Mouse (Mus musculus) spleen, adult 2 months (tissue): ENCODE results near the gene Taf3. TPM values are rescaled to one million over a fixed set of nuclear protein-coding genes. Genes with fewer than 3 reads are reported as not detected.

ENCODE experiments used
- DNase-seq, 2 experiments: peaks; one replicate each; pipeline versions ENCODE4 v3.0.0 to v3.0.0-alpha.2; 2012 to 2021; ENCODE audit warnings: low spot score in 2 of 2, low read depth in 1 of 2
- H3K27ac ChIP-seq: fragments of 200-500 bp; 2 replicates; pipeline ENCODE4 v1.5.1; 2012; ENCODE audit warnings: low read length, inconsistent platforms; ENCODE audit not compliant: insufficient read depth
- H3K27me3 ChIP-seq: fragments of 200-500 bp; 2 replicates; pipeline ENCODE4 v1.6.1; 2012; ENCODE audit warnings: mild to moderate bottlenecking, moderate library complexity, low read length, inconsistent platforms; ENCODE audit not compliant: control insufficient read depth, insufficient read depth
- H3K36me3 ChIP-seq: fragments of 200-500 bp; 2 replicates; pipeline ENCODE4 v1.6.1; 2012; ENCODE audit warnings: mild to moderate bottlenecking, low read length, inconsistent platforms; ENCODE audit not compliant: control insufficient read depth, insufficient read depth
- H3K4me1 ChIP-seq: fragments of 200-500 bp; 2 replicates; pipeline ENCODE4 v1.6.1; 2011; ENCODE audit warnings: inconsistent platforms; ENCODE audit not compliant: control insufficient read depth, insufficient read depth, insufficient read length
- H3K4me3 ChIP-seq: fragments of 200-500 bp; 2 replicates; pipeline ENCODE4 v1.5.1; 2011; ENCODE audit warnings: mild to moderate bottlenecking, inconsistent platforms; ENCODE audit not compliant: insufficient read depth, insufficient read length; ENCODE audit errors: extremely low read depth
- CTCF ChIP-seq: fragments of 200-500 bp; IDR thresholded peaks from 2 replicates; pipeline ENCODE4 v1.5.1; 2011; ENCODE audit warnings: mild to moderate bottlenecking, inconsistent platforms; ENCODE audit not compliant: insufficient read depth, insufficient read length, insufficient replicate concordance; ENCODE audit errors: extremely low read depth
- POLR2A ChIP-seq: fragments of 200-500 bp; IDR thresholded peaks from 2 replicates; pipeline ENCODE4 v1.6.1; 2011; ENCODE audit warnings: low read depth, low read length, inconsistent platforms
- WGBS: fragments of 180-500 bp; shearing (Covaris S2); methylation state at CpG from one replicate; pipeline ENCODE4 v1.1.7; 2018; 5-methylcytosine and 5-hydroxymethylcytosine counted together
- polyA plus RNA-seq: library from polyadenylated mRNA; depleted of rRNA; stranded (reverse); fragments of >200 nt; gene quantifications from 2 replicates; pipeline ENCODE4 v1.2.3, GENCODE M21; 2012

Taf3 gene
- polyA plus RNA-seq, 1 experiment: 8.2 TPM

- 2% methylated on average over 19 of the region's 19 CpGs for WGBS
- 0 out of 2 replicates have a peak, but pooled peaks cover 1% of the 10 kb centered on the region for H3K36me3 ChIP-seq
- H3K27me3 ChIP-seq: peaks cover 33% of the 10 kb centered on the region
- DNase-seq: no peak
- H3K27ac ChIP-seq: peak overlapping the region; percentile 6; the same call in 1 of the 2 replicates
- H3K4me1 ChIP-seq: peaks cover 10% of the 10 kb centered on the region
- peak overlapping the region; percentile 55 for H3K4me3 ChIP-seq
- TF ChIP-seq POLR2A (no peak), CTCF (no peak)
Observed at GRCm38 (mm10) chr2:9877966-9878563, 170.3 kb downstream of the Taf3 start.

GRCm38 (mm10) chr2:9877326-9877690 is 171.1 kb downstream of the Taf3 start:
- H3K4me3 ChIP-seq: peak overlapping the region; percentile 61
- DNase-seq: no peak
- peaks cover 26% of the 10 kb centered on the region for H3K27me3 ChIP-seq
- TF ChIP-seq CTCF (no peak), POLR2A (no peak)
- H3K4me1 ChIP-seq: peaks cover 5% of the 10 kb centered on the region
- WGBS: 2% methylated on average over 35 of the region's 35 CpGs
- 0 out of 2 replicates have a peak, but pooled peaks cover 1% of the 10 kb centered on the region for H3K36me3 ChIP-seq
- H3K27ac ChIP-seq: peak overlapping the region; percentile 58

- no peak for DNase-seq
- peaks cover 22% of the 10 kb centered on the region for H3K27me3 ChIP-seq
- H3K36me3 ChIP-seq: 0 out of 2 replicates have a peak, but pooled peaks cover 1% of the 10 kb centered on the region
- 10% methylated on average over 31 of the region's 31 CpGs for WGBS
- TF ChIP-seq CTCF (no peak), POLR2A (no peak)
- H3K4me3 ChIP-seq: peak overlapping the region; percentile 61
- H3K4me1 ChIP-seq: peaks cover 5% of the 10 kb centered on the region
- H3K27ac ChIP-seq: peak overlapping the region; percentile 58
Observed at GRCm38 (mm10) chr2:9876621-9877325, 171.6 kb downstream of the Taf3 start.

- WGBS: 72% methylated on average over 12 of the region's 12 CpGs
- 0 out of 2 replicates have a peak, but pooled peaks cover 1% of the 10 kb centered on the region for H3K36me3 ChIP-seq
Observed at GRCm38 (mm10) chr2:9875676-9876357, 172.6 kb downstream of the Taf3 start.

GRCm38 (mm10) chr2:9875220-9875619 is 173.2 kb downstream of the Taf3 start:
- H3K27me3 ChIP-seq: peaks cover 8% of the 10 kb centered on the region
- H3K4me3 ChIP-seq: no peak overlapping the region
- 0 out of 2 replicates have a peak, but pooled peaks cover 1% of the 10 kb centered on the region for H3K36me3 ChIP-seq
- no peak for TF ChIP-seq POLR2A
- no peak for TF ChIP-seq CTCF
- H3K4me1 ChIP-seq: peaks cover 5% of the 10 kb centered on the region
- no peak for DNase-seq
- H3K27ac ChIP-seq: no peak overlapping the region; the same call in 1 of the 2 replicates
- WGBS: 84% methylated on average over 4 of the region's 4 CpGs

More at GRCm38 (mm10) chr2:9875676-9876357, 172.6 kb downstream of the Taf3 start:
- no peak overlapping the region for H3K4me3 ChIP-seq
- no peak for DNase-seq
- TF ChIP-seq POLR2A (no peak), CTCF (no peak)
- peaks cover 13% of the 10 kb centered on the region for H3K27me3 ChIP-seq
- peak overlapping the region; percentile 42; the same call in 1 of the 2 replicates for H3K27ac ChIP-seq
- peaks cover 5% of the 10 kb centered on the region for H3K4me1 ChIP-seq

- WGBS: 84% methylated on average over 39 of the region's 39 CpGs
Observed at GRCm38 (mm10) chr2:9874467-9875219, 173.8 kb downstream of the Taf3 start.

More at GRCm38 (mm10) chr2:9874467-9875219, 173.8 kb downstream of the Taf3 start:
- no peak for TF ChIP-seq POLR2A
- TF ChIP-seq CTCF: no peak
- H3K4me1 ChIP-seq: peaks cover 3% of the 10 kb centered on the region
- peaks cover 6% of the 10 kb centered on the region; the same call in 1 of the 2 replicates for H3K27me3 ChIP-seq
- H3K27ac ChIP-seq: 0 out of 2 replicates have a peak overlapping the region, but pooled peaks have one; percentile 11
- no peak overlapping the region for H3K4me3 ChIP-seq
- 0 out of 2 replicates have a peak, but pooled peaks cover 1% of the 10 kb centered on the region for H3K36me3 ChIP-seq
- DNase-seq: no peak
